Mouse (Mus musculus): Measurements from ENCODE around the gene Tnfsf11. TPM values are rescaled to one million over a fixed set of nuclear protein-coding genes. Genes with fewer than 3 reads are reported as not detected.

Gene Tnfsf11
- 0.18 TPM for polyA plus RNA-seq (2012; fragmentation: generic; extraction: Trizol)

GRCm38 (mm10) chr14:78307286-78308237, at the start of gene Tnfsf11:
Tnfsf11 (minus strand) TSS chr14:78308043.
- Histone ChIP-seq H3K4me3 (no peak within 1 kb of the TSS), H3ac (ENCODE audit: control insufficient read depth, insufficient read length) (no peak within 1 kb of the TSS), H3K27me3 (ENCODE audit: control insufficient read depth, insufficient read depth, insufficient read length) (no peaks in the 10 kb centered on the region), H3K79me2 (ENCODE audit: control insufficient read depth, insufficient read depth) (no peaks in the 10 kb centered on the region), H3K36me3 (ENCODE audit: control insufficient read depth, insufficient read depth) (no peaks in the 10 kb centered on the region), H3K4me2 (ENCODE audit: low read depth) (peak within 1 kb of the TSS; percentile 37)
- no peak for TF ChIP-seq POLR2A (IDR thresholded peaks at IDR 0.05; ENCODE audit: insufficient read length, low read depth)
- TF ChIP-seq SRF (IDR thresholded peaks at IDR 0.05; ENCODE audit: control insufficient read depth, insufficient read length, low read depth) = no peak
- no peak for TF ChIP-seq TCF3 (IDR thresholded peaks at IDR 0.05; ENCODE audit: insufficient read length, low read depth)
- TF ChIP-seq MYOD1 (IDR thresholded peaks at IDR 0.05; ENCODE audit: control insufficient read depth in 1 of 3, insufficient read length in 2 of 3, low read depth in 2 of 3) = no peak
- no peak for TF ChIP-seq MYOG (IDR thresholded peaks at IDR 0.05; ENCODE audit: control insufficient read depth in 1 of 3, insufficient read depth in 1 of 3, insufficient read length in 2 of 3, low read depth in 2 of 3)
- TF ChIP-seq MAX (IDR thresholded peaks at IDR 0.05; ENCODE audit: low read depth) = no peak
- TF ChIP-seq CEBPB (IDR thresholded peaks at IDR 0.05; ENCODE audit: insufficient read depth, poor library complexity, severe bottlenecking) = no peak
- TF ChIP-seq USF1 (IDR thresholded peaks at IDR 0.05; ENCODE audit: low read depth) = no peak
- TF ChIP-seq E2F4 (IDR thresholded peaks at IDR 0.05; ENCODE audit: insufficient read depth) = no peak
- TF ChIP-seq POLR2AphosphoS2 (IDR thresholded peaks at IDR 0.05; ENCODE audit: insufficient read length, low read depth) = no peak
- no peak for TF ChIP-seq REST (IDR thresholded peaks at IDR 0.05; ENCODE audit: insufficient read depth, insufficient read length)
- TF ChIP-seq TCF12 (IDR thresholded peaks at IDR 0.05; ENCODE audit: insufficient read depth, poor library complexity, severe bottlenecking) = no peak

- no peak overlapping the region for H3ac ChIP-seq (ENCODE audit: control insufficient read depth, insufficient read length)
- H3K27me3 ChIP-seq (ENCODE audit: control insufficient read depth, insufficient read depth, insufficient read length) = no peaks in the 10 kb centered on the region
- no peak overlapping the region for H3K4me3 ChIP-seq
- no peak overlapping the region for H3K4me2 ChIP-seq (ENCODE audit: low read depth)
- no peaks in the 10 kb centered on the region for H3K79me2 ChIP-seq (ENCODE audit: control insufficient read depth, insufficient read depth)
- no peaks in the 10 kb centered on the region for H3K36me3 ChIP-seq (ENCODE audit: control insufficient read depth, insufficient read depth)
- TF ChIP-seq MAX (IDR thresholded peaks at IDR 0.05; ENCODE audit: low read depth) (no peak), POLR2A (IDR thresholded peaks at IDR 0.05; ENCODE audit: insufficient read length, low read depth) (no peak), USF1 (IDR thresholded peaks at IDR 0.05; ENCODE audit: low read depth) (no peak), MYOG (IDR thresholded peaks at IDR 0.05; ENCODE audit: control insufficient read depth in 1 of 3, insufficient read depth in 1 of 3, insufficient read length in 2 of 3, low read depth in 2 of 3) (no peak), POLR2AphosphoS2 (IDR thresholded peaks at IDR 0.05; ENCODE audit: insufficient read length, low read depth) (no peak), REST (IDR thresholded peaks at IDR 0.05; ENCODE audit: insufficient read depth, insufficient read length) (no peak), CEBPB (IDR thresholded peaks at IDR 0.05; ENCODE audit: insufficient read depth, poor library complexity, severe bottlenecking) (no peak), MYOD1 (IDR thresholded peaks at IDR 0.05; ENCODE audit: control insufficient read depth in 1 of 3, insufficient read length in 2 of 3, low read depth in 2 of 3) (no peak), TCF12 (IDR thresholded peaks at IDR 0.05; ENCODE audit: insufficient read depth, poor library complexity, severe bottlenecking) (no peak), SRF (IDR thresholded peaks at IDR 0.05; ENCODE audit: control insufficient read depth, insufficient read length, low read depth) (no peak), E2F4 (IDR thresholded peaks at IDR 0.05; ENCODE audit: insufficient read depth) (no peak), TCF3 (IDR thresholded peaks at IDR 0.05; ENCODE audit: insufficient read length, low read depth) (no peak)
Observed at GRCm38 (mm10) chr14:78356764-78357163, 48.9 kb upstream of the Tnfsf11 start.

- no peak overlapping the region for H3K4me2 ChIP-seq (ENCODE audit: low read depth)
- no peak overlapping the region for H3ac ChIP-seq (ENCODE audit: control insufficient read depth, insufficient read length)
- H3K27me3 ChIP-seq (ENCODE audit: control insufficient read depth, insufficient read depth, insufficient read length) = no peaks in the 10 kb centered on the region
- H3K36me3 ChIP-seq (ENCODE audit: control insufficient read depth, insufficient read depth) = no peaks in the 10 kb centered on the region
- no peaks in the 10 kb centered on the region for H3K79me2 ChIP-seq (ENCODE audit: control insufficient read depth, insufficient read depth)
- TF ChIP-seq MYOD1 (IDR thresholded peaks at IDR 0.05; ENCODE audit: control insufficient read depth in 1 of 3, insufficient read length in 2 of 3, low read depth in 2 of 3) (no peak), MYOG (IDR thresholded peaks at IDR 0.05; ENCODE audit: control insufficient read depth in 1 of 3, insufficient read depth in 1 of 3, insufficient read length in 2 of 3, low read depth in 2 of 3) (no peak), SRF (IDR thresholded peaks at IDR 0.05; ENCODE audit: control insufficient read depth, insufficient read length, low read depth) (no peak), POLR2AphosphoS2 (IDR thresholded peaks at IDR 0.05; ENCODE audit: insufficient read length, low read depth) (no peak), TCF3 (IDR thresholded peaks at IDR 0.05; ENCODE audit: insufficient read length, low read depth) (no peak), CEBPB (IDR thresholded peaks at IDR 0.05; ENCODE audit: insufficient read depth, poor library complexity, severe bottlenecking) (no peak), POLR2A (IDR thresholded peaks at IDR 0.05; ENCODE audit: insufficient read length, low read depth) (no peak), TCF12 (IDR thresholded peaks at IDR 0.05; ENCODE audit: insufficient read depth, poor library complexity, severe bottlenecking) (no peak), MAX (IDR thresholded peaks at IDR 0.05; ENCODE audit: low read depth) (no peak), USF1 (IDR thresholded peaks at IDR 0.05; ENCODE audit: low read depth) (no peak), E2F4 (IDR thresholded peaks at IDR 0.05; ENCODE audit: insufficient read depth) (no peak), REST (IDR thresholded peaks at IDR 0.05; ENCODE audit: insufficient read depth, insufficient read length) (no peak)
- no peak overlapping the region for H3K4me3 ChIP-seq
Observed at GRCm38 (mm10) chr14:78355381-78355780, 47.5 kb upstream of the Tnfsf11 start.

- peak overlapping the region; percentile 30 for H3K4me2 ChIP-seq (ENCODE audit: low read depth)
- no peak overlapping the region for H3K4me3 ChIP-seq
- H3K27me3 ChIP-seq (ENCODE audit: control insufficient read depth, insufficient read depth, insufficient read length) = no peaks in the 10 kb centered on the region
- TF ChIP-seq CEBPB (IDR thresholded peaks at IDR 0.05; ENCODE audit: insufficient read depth, poor library complexity, severe bottlenecking) (no peak), USF1 (IDR thresholded peaks at IDR 0.05; ENCODE audit: low read depth) (no peak)
- H3K36me3 ChIP-seq (ENCODE audit: control insufficient read depth, insufficient read depth) = no peaks in the 10 kb centered on the region
- H3ac ChIP-seq (ENCODE audit: control insufficient read depth, insufficient read length) = no peak overlapping the region
- no peaks in the 10 kb centered on the region for H3K79me2 ChIP-seq (ENCODE audit: control insufficient read depth, insufficient read depth)
Observed at GRCm38 (mm10) chr14:78352865-78353264, 45.0 kb upstream of the Tnfsf11 start.

All from myocyte (in vitro differentiated cells).